Mouse (Mus musculus) forebrain, embryonic 11.5 days (tissue): Measurements from ENCODE around the gene Slc48a1. TPM values are rescaled to one million over a fixed set of nuclear protein-coding genes. Genes with fewer than 3 reads are reported as not detected.

Source experiments
- polyA plus RNA-seq: library from polyadenylated mRNA; unstranded; fragments of >200 nt; fragmentation: Nextera tagmentation; extraction: Ambion mirVana; gene quantifications from 2 replicates; pipeline ENCODE4 v1.2.1, GENCODE M21; 2014

Slc48a1 gene
- polyA plus RNA-seq, 1 experiment from 2014 or later = 32.1 TPM

Other genes with a start within 250 kb of the Slc48a1 start
- 47.8 and 48.5 TPM in 2 replicates for gene Rpap3, start 72.7 kb upstream of the Slc48a1 start, polyA plus RNA-seq
- 0.33 TPM in 1 of 2 replicates, not detected in the other for gene Endou, start 47.2 kb upstream of the Slc48a1 start, polyA plus RNA-seq
- gene Rapgef3, start 10.5 kb upstream of the Slc48a1 start, polyA plus RNA-seq = 4.8 and 5.5 TPM in 2 replicates
- 23.9 and 26.4 TPM in 2 replicates for gene Hdac7, start 66.0 kb downstream of the Slc48a1 start, polyA plus RNA-seq
- 0.17 and 0.33 TPM in 2 replicates for gene Vdr, start 132.1 kb downstream of the Slc48a1 start, polyA plus RNA-seq
- gene Tmem106c, start 185.7 kb downstream of the Slc48a1 start, polyA plus RNA-seq = 44.5 and 47.8 TPM in 2 replicates
- 128 and 143 TPM in 2 replicates for gene Col2a1, start 226.2 kb downstream of the Slc48a1 start, polyA plus RNA-seq